Mouse (Mus musculus): Measurements from ENCODE around the gene Foxs1. TPM values are rescaled to one million over a fixed set of nuclear protein-coding genes. Genes with fewer than 3 reads are reported as not detected.

Foxs1 gene
- total RNA-seq (2021) (1 to 10 TPM; 1.7 to 3.5 TPM), polyA plus RNA-seq (2012; rRNA removed) (9.0 and 10.5 TPM in 2 replicates)
- long read RNA-seq, partial matches to known transcripts = 0 of 1 reads
- long read RNA-seq, other reads (novel, unspliced or antisense) = 0 of 1 reads

DNA sequence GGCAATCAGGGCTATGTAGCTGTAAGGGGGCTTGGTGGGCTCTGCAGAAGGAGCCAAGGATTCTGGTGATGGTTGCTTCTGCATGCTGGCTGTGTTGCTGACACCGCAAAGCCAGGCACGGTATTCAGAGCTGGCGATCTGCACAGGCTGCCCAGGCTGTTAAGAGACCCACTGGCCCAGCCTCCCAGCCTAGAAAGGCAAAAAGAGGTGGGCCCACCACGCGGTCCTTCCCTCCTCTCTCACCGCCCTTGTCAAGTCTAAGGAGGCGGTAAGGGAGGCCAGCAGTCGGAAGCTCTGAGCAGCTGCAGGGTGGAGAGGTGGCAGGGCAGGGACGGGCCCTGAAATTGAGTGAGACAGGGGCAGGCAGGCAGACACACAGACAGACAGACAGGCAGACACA, at the start of gene Foxs1:
TSS of gene Foxs1 (minus strand) at position 161 of the 400 bp plus-strand sequence.
- Histone ChIP-seq H3K27me3 (ENCODE audit: control insufficient read depth, insufficient read depth, low read length) (no peaks in the 10 kb centered on the region), H3K79me2 (replicated peaks; ENCODE audit: control insufficient read depth, insufficient read depth, low read length) (no peaks in the 10 kb centered on the region), H3K9ac (ENCODE audit: low read depth, low read length) (peak within 1 kb of the TSS; percentile 41), H3K4me1 (ENCODE audit: control insufficient read depth, insufficient read depth, low read length) (peaks cover 13% of the 10 kb centered on the region), H3K27ac (peak within 1 kb of the TSS; percentile 75), H3K4me3 (peak within 1 kb of the TSS; percentile 44), H3K36me3 (ENCODE audit: control insufficient read depth, insufficient read depth, low read length) (no peaks in the 10 kb centered on the region)
- TF ChIP-seq POLR2A (IDR thresholded peaks at IDR 0.05; ENCODE audit: insufficient read depth, low read depth, low read length) (peak; percentile 64; the same call in 1 of the 2 replicates), CTCF (IDR thresholded peaks at IDR 0.05) (no peak)
- peak; percentile 75 to 81 for DNase-seq
- WGBS = 23% methylated on average over 9 of the region's 9 CpGs
- intact Hi-C loops (cut with DNase I) = loop anchor here (1.0 kb wide), 1 partner anchor 19 kb away; no protein-coding TSS in a partner anchor

DNA sequence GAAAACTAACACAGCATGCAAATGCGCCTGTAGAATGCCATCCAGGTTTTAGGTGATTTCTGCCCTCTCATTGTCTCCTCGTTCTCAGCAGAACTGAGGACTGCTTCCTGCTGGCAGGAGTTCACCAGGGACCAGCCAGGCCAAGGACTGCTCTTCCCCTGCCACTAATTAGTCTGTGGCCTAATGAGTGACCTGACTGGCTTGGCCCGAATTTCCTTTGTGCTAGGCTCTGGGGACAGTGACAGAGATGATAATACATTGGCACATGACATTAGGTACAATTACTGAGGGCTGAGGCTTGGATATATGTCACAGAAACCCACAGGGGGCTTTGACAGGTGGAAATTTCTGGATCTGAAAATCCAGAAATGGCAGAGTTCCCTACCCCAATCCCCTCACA, 44.0 kb upstream of the Foxs1 start:
- no peak for DNase-seq
- 50% methylated on average over 3 of the region's 3 CpGs for WGBS
- H3K9ac ChIP-seq (ENCODE audit: low read depth, low read length) = no peak overlapping the region
- TF ChIP-seq POLR2A (IDR thresholded peaks at IDR 0.05; ENCODE audit: insufficient read depth, low read depth, low read length) = no peak
- TF ChIP-seq CTCF (IDR thresholded peaks at IDR 0.05) = no peak
- TF ChIP-seq EP300 (IDR thresholded peaks at IDR 0.05; ENCODE audit: insufficient read depth, low read depth, low read length) = no peak
- H3K27ac ChIP-seq = no peak overlapping the region
- H3K4me3 ChIP-seq = no peak overlapping the region
- intact Hi-C loops (cut with DNase I) = no loop called here
- no peaks in the 10 kb centered on the region for H3K36me3 ChIP-seq (ENCODE audit: control insufficient read depth, insufficient read depth, low read length)
- no peaks in the 10 kb centered on the region for H3K4me1 ChIP-seq (ENCODE audit: control insufficient read depth, insufficient read depth, low read length)
- H3K27me3 ChIP-seq (ENCODE audit: control insufficient read depth, insufficient read depth, low read length) = no peaks in the 10 kb centered on the region
- H3K79me2 ChIP-seq (replicated peaks; ENCODE audit: control insufficient read depth, insufficient read depth, low read length) = no peaks in the 10 kb centered on the region

DNA sequence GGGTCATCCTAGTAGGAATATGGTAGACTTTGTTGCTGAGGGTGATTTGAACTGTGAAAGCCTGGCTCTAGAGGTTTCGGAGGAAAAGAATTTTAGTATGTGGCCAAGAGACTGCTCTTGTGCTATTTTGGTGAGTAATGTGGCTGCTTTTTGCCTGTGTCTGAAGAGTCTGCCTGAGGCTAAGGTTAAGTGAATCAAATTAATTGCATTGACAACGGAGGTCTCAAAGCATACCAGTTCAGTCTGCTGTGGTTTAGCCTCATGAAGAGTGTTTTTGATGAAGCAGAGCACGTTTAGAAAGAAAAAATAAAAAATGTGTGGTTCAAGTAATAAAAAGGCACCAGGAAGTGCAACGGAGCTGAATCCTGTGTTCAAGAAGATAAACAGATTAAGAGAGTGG, 32.5 kb upstream of the Foxs1 start:
- DNase-seq = no peak
- 60% methylated on average over 4 of the region's 4 CpGs for WGBS
- Histone ChIP-seq H3K79me2 (replicated peaks; ENCODE audit: control insufficient read depth, insufficient read depth, low read length) (no peaks in the 10 kb centered on the region), H3K9ac (ENCODE audit: low read depth, low read length) (no peak overlapping the region), H3K27me3 (ENCODE audit: control insufficient read depth, insufficient read depth, low read length) (no peaks in the 10 kb centered on the region), H3K4me1 (ENCODE audit: control insufficient read depth, insufficient read depth, low read length) (no peaks in the 10 kb centered on the region), H3K4me3 (no peak overlapping the region), H3K27ac (no peak overlapping the region), H3K36me3 (ENCODE audit: control insufficient read depth, insufficient read depth, low read length) (no peaks in the 10 kb centered on the region)
- TF ChIP-seq CTCF (IDR thresholded peaks at IDR 0.05) = no peak
- TF ChIP-seq EP300 (IDR thresholded peaks at IDR 0.05; ENCODE audit: insufficient read depth, low read depth, low read length) = no peak
- no peak for TF ChIP-seq POLR2A (IDR thresholded peaks at IDR 0.05; ENCODE audit: insufficient read depth, low read depth, low read length)
- intact Hi-C loops (cut with DNase I) = no loop called here

DNA sequence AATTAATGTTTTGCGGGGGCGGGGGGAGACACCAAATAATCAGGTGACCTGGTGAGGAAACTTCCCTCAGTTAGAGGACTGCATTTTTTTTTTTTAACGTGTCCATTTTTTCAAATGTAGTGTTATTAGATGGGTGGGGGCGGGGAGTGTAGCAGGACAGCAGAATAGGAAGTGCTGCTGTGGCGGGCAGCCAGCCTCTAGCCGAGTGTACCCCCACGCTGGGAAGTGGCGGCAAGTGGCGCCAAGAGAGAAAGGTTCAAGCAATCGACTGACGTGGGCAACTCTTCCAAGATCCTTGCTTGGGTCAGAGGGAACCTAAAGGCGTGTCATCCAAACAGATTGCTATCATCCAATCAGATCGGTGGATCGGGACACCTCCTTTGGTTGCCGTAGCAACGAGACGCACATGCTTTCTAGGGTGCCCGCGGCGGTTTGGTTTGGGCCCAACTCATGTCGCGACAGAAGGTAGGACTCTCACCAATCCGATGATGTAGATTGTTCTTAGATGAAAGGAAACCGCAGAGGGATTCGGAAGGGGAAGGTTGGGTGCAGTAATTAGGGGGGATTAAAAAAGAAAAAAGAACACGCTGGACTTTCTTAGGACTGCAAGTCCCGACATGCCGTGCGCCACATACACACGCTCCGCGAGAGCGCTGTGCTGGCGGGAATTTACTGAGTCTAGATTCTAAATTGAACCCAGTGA, 29.2 kb upstream of the Foxs1 start, which contains the start of gene Ttll9:
TSS of gene Ttll9 (plus strand) at position 395 of the 703 bp plus-strand sequence.
- 3% methylated on average over 34 of the region's 34 CpGs for WGBS
- H3K79me2 ChIP-seq (replicated peaks; ENCODE audit: control insufficient read depth, insufficient read depth, low read length) = no peaks in the 10 kb centered on the region
- H3K27me3 ChIP-seq (ENCODE audit: control insufficient read depth, insufficient read depth, low read length) = peaks cover under 1% of the 10 kb centered on the region; the same call in 1 of the 2 replicates
- H3K9ac ChIP-seq (ENCODE audit: low read depth, low read length) = no peak within 1 kb of the TSS
- TF ChIP-seq EP300 (IDR thresholded peaks at IDR 0.05; ENCODE audit: insufficient read depth, low read depth, low read length) (no peak), CTCF (IDR thresholded peaks at IDR 0.05) (no peak), POLR2A (IDR thresholded peaks at IDR 0.05; ENCODE audit: insufficient read depth, low read depth, low read length) (no peak)
- DNase-seq = peak; percentile 63 to 75
- no peaks in the 10 kb centered on the region for H3K36me3 ChIP-seq (ENCODE audit: control insufficient read depth, insufficient read depth, low read length)
- no peak within 1 kb of the TSS for H3K27ac ChIP-seq
- intact Hi-C loops (cut with DNase I) = no loop called here
- peak within 1 kb of the TSS; percentile 49 for H3K4me3 ChIP-seq
- H3K4me1 ChIP-seq (ENCODE audit: control insufficient read depth, insufficient read depth, low read length) = no peaks in the 10 kb centered on the region

DNA sequence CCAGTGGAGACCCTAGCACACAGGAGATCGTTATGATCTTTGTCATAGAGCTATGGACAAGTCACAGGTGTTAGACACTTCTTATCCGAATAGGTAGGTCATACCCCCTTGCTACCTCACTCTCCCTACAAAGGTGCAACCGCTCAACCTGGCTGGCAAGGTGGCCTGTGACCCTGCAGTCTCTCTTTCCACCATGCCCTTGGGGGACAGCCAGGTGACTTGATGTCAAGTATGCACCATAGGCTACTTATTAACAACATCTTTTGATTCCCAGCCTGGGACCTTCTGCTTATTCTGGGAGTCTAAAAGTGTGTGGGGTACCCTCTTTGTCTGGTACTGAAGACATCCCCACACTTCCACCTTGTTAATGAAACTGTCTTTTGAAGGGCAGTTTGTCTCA, 25.1 kb upstream of the Foxs1 start:
- no peak for DNase-seq
- peaks cover 4% of the 10 kb centered on the region; the same call in 1 of the 2 replicates for H3K27me3 ChIP-seq (ENCODE audit: control insufficient read depth, insufficient read depth, low read length)
- WGBS = 66% methylated on average over 3 of the region's 3 CpGs
- H3K27ac ChIP-seq = no peak overlapping the region
- intact Hi-C loops (cut with DNase I) = no loop called here
- H3K4me1 ChIP-seq (ENCODE audit: control insufficient read depth, insufficient read depth, low read length) = no peaks in the 10 kb centered on the region
- no peaks in the 10 kb centered on the region for H3K36me3 ChIP-seq (ENCODE audit: control insufficient read depth, insufficient read depth, low read length)
- H3K9ac ChIP-seq (ENCODE audit: low read depth, low read length) = no peak overlapping the region
- TF ChIP-seq EP300 (IDR thresholded peaks at IDR 0.05; ENCODE audit: insufficient read depth, low read depth, low read length) (no peak), POLR2A (IDR thresholded peaks at IDR 0.05; ENCODE audit: insufficient read depth, low read depth, low read length) (no peak), CTCF (IDR thresholded peaks at IDR 0.05) (no peak)
- H3K4me3 ChIP-seq = no peak overlapping the region
- H3K79me2 ChIP-seq (replicated peaks; ENCODE audit: control insufficient read depth, insufficient read depth, low read length) = no peaks in the 10 kb centered on the region
